Mouse (Mus musculus) erythroblast, embryonic 14.5 days (primary cell): ENCODE results near the gene Slco3a1.

Experiments
- GATA1 ChIP-seq: IDR thresholded peaks from 2 replicates; pipeline ENCODE4 v1.6.1; 2012; ENCODE audit warnings: low read length, inconsistent platforms, mixed read lengths
- TAL1 ChIP-seq: IDR thresholded peaks from 3 replicates; pipeline ENCODE4 v1.6.1; 2012; ENCODE audit warnings: low read length, inconsistent platforms, mixed read lengths

GRCm38 (mm10) chr7:74491683-74492355 lies 62.8 kb downstream of the Slco3a1 start:
- TF ChIP-seq GATA1 = no peak
- TF ChIP-seq TAL1 = no peak
